Mouse (Mus musculus) liver, adult 2 months (tissue): ENCODE measurements around the gene Rsph6a. TPM values are rescaled to one million over a fixed set of nuclear protein-coding genes. Genes with fewer than 3 reads are reported as not detected.
A peak's percentile ranks its signal among the peaks of the same experiment; 100 is the strongest.

Source experiments
- DNase-seq: peaks from one replicate; pipeline ENCODE4 v3.0.0-alpha.2; 2011; ENCODE audit warnings: low read depth, low spot score; ENCODE audit errors: extremely low read depth
- H3K27ac ChIP-seq: fragments of 200-500 bp; replicated peaks from 2 replicates; pipeline ENCODE4 v1.5.1; 2012; ENCODE audit warnings: low read depth, mild to moderate bottlenecking, control low read depth, inconsistent platforms, low read length; ENCODE audit not compliant: insufficient read depth
- H3K27me3 ChIP-seq: fragments of 200-500 bp; 2 replicates; pipeline ENCODE4 v1.6.1; 2012; ENCODE audit warnings: mild to moderate bottlenecking, moderate library complexity, low read length, inconsistent platforms; ENCODE audit not compliant: control insufficient read depth, insufficient read depth
- H3K36me3 ChIP-seq: fragments of 200-500 bp; 2 replicates; pipeline ENCODE4 v1.6.1; 2012; ENCODE audit warnings: low read length, inconsistent platforms; ENCODE audit not compliant: control insufficient read depth, insufficient read depth
- H3K4me1 ChIP-seq: fragments of 200-500 bp; 2 replicates; pipeline ENCODE4 v1.6.1; 2011; ENCODE audit warnings: low read length; ENCODE audit not compliant: control insufficient read depth, insufficient read depth
- H3K4me3 ChIP-seq: fragments of 200-500 bp; 2 replicates; pipeline ENCODE4 v1.5.1; 2011; ENCODE audit warnings: low read depth, mild to moderate bottlenecking, control low read depth, low read length, moderate library complexity; ENCODE audit not compliant: insufficient read depth
- H3K79me2 ChIP-seq: fragments of 200-500 bp; 2 replicates; pipeline ENCODE4 v1.6.1; 2012; ENCODE audit warnings: inconsistent platforms, mild to moderate bottlenecking, low read length, moderate library complexity; ENCODE audit not compliant: control insufficient read depth, insufficient read depth
- H3K9ac ChIP-seq: fragments of 200-500 bp; 2 replicates; pipeline ENCODE4 v1.6.1; 2012; ENCODE audit warnings: low read depth, mild to moderate bottlenecking, control low read depth, inconsistent platforms, low read length
- CTCF ChIP-seq: fragments of 200-500 bp; IDR thresholded peaks from 2 replicates; pipeline ENCODE4 v1.5.1; 2011; ENCODE audit warnings: low read depth, low read length, control low read depth
- POLR2A ChIP-seq: fragments of 200-500 bp; IDR thresholded peaks from 2 replicates; pipeline ENCODE4 v1.6.1; 2011; ENCODE audit warnings: low read length, control low read depth; ENCODE audit not compliant: insufficient read depth; ENCODE audit errors: extremely low read depth
- WGBS: fragments of 180-500 bp; shearing (Covaris S2); methylation state at CpG from one replicate; pipeline ENCODE4 v1.1.7; 2018; 5-methylcytosine and 5-hydroxymethylcytosine counted together
- polyA plus RNA-seq: library from polyadenylated mRNA; depleted of rRNA; stranded (reverse); fragments of >200 nt; gene quantifications from 2 replicates; pipeline ENCODE4 v1.2.3, GENCODE M21; 2012
- total RNA-seq: library from RNA; depleted of rRNA; stranded (reverse); fragments of >200 nt; gene quantifications from 2 replicates; pipeline ENCODE4 v1.2.3, GENCODE M21; 2014

Gene Rsph6a
- total and polyA plus RNA-seq, 2 experiments = not detected

GRCm38 (mm10) chr7:19012025-19012621 is 42.4 kb upstream of the Rsph6a start:
- peaks cover 12% of the 10 kb centered on the region; the same call in 1 of the 2 replicates for H3K36me3 ChIP-seq
- H3K27me3 ChIP-seq = no peaks in the 10 kb centered on the region
- TF ChIP-seq CTCF (no peak), POLR2A (no peak)
- no peaks in the 10 kb centered on the region for H3K79me2 ChIP-seq
- peak overlapping the region; percentile 90 for H3K27ac ChIP-seq
- H3K4me1 ChIP-seq = peaks cover 61% of the 10 kb centered on the region
- DNase-seq = peak; percentile 68
- WGBS = 2% methylated on average over 29 of the region's 31 CpGs
- peak overlapping the region; percentile 79 for H3K9ac ChIP-seq
- H3K4me3 ChIP-seq = peak overlapping the region; percentile 43

DNA sequence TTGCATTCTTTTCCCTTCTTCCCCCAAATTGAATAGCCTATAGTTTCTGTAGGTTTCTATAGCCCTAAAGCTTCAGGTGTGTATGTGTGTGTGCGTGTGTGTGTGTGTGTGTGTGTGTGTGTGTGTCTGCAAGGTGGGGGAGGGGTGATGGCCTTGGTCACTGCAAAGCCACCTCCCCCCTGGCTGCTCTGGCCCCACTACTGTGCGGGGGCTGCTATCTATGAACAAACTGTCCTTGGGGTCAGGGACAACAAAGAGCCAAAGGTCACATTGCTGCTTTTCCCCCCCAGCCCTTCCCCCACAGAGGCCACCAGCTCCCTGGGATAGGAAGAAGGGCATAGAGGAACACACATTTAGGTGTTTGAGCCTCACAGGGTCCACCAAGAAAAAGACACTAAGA is 41.6 kb upstream of the Rsph6a start:
- H3K79me2 ChIP-seq = no peaks in the 10 kb centered on the region
- WGBS = 11% methylated on average over 2 of the region's 2 CpGs
- peaks cover 12% of the 10 kb centered on the region; the same call in 1 of the 2 replicates for H3K36me3 ChIP-seq
- peak overlapping the region; percentile 90 for H3K27ac ChIP-seq
- peak; percentile 74 for DNase-seq
- no peaks in the 10 kb centered on the region for H3K27me3 ChIP-seq
- no peak overlapping the region for H3K4me3 ChIP-seq
- no peak for TF ChIP-seq POLR2A
- TF ChIP-seq CTCF = no peak
- peak overlapping the region; percentile 29 for H3K9ac ChIP-seq
- H3K4me1 ChIP-seq = peaks cover 59% of the 10 kb centered on the region

DNA sequence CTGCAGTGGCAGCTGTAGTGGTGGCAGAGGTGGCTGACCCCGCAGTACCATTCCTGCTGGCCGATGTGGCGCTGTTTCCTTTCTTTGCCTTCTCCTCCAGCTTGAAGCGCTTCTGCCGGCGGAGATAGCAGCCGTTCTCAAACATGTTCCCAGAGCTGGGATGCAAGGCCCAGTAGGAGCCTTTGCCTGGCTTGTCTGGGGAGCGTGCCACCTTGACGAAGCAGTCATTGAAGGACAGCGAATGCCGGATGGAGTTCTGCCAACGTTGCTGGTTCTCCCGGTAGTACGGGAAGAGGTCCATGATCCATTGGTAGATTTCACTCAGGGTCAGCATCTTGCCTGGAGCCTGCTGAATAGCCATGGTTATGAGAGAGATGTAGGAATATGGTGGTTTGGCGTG is 40.0 kb upstream of the Rsph6a start:
- no peak for TF ChIP-seq POLR2A
- peak; percentile 33; the same call in 1 of the 2 replicates for TF ChIP-seq CTCF
- Histone ChIP-seq H3K27ac (peak overlapping the region; percentile 94), H3K27me3 (no peaks in the 10 kb centered on the region), H3K79me2 (no peaks in the 10 kb centered on the region), H3K36me3 (peaks cover 12% of the 10 kb centered on the region; the same call in 1 of the 2 replicates), H3K4me3 (no peak overlapping the region), H3K9ac (peak overlapping the region; percentile 32), H3K4me1 (peaks cover 56% of the 10 kb centered on the region)
- 33% methylated on average over 15 of the region's 15 CpGs for WGBS
- DNase-seq = peak; percentile 67

DNA sequence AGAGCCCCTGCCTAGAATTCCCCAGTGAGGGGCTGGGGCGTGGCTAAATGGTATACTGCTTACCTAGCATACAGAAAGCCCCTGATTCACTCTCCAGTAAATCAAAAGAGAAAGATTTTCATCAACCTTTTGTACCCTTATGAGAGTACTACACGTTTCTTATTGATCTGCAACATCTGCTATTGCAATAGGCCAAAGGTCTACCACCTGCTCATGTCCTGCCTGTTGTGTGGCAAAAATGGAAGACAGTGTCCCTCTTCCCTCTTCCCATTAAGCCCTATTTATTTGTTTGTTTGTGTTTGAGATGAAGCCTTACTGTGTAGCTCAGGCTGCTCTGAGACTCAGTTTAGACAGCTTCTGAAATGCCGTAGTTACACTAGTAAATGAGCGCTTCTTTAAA is 38.4 kb upstream of the Rsph6a start:
- Histone ChIP-seq H3K36me3 (peaks cover 12% of the 10 kb centered on the region; the same call in 1 of the 2 replicates), H3K79me2 (no peaks in the 10 kb centered on the region), H3K27me3 (no peaks in the 10 kb centered on the region), H3K9ac (peak overlapping the region; percentile 28; the same call in 1 of the 2 replicates), H3K27ac (peak overlapping the region; percentile 94), H3K4me1 (peaks cover 50% of the 10 kb centered on the region), H3K4me3 (no peak overlapping the region)
- TF ChIP-seq CTCF (no peak), POLR2A (no peak)
- 26% methylated on average over 4 of the region's 4 CpGs for WGBS
- peak; percentile 97 for DNase-seq

GRCm38 (mm10) chr7:19017909-19018308 is 36.6 kb upstream of the Rsph6a start:
- TF ChIP-seq POLR2A (no peak), CTCF (no peak)
- 16% methylated on average over 7 of the region's 7 CpGs for WGBS
- peaks cover 45% of the 10 kb centered on the region for H3K4me1 ChIP-seq
- peak overlapping the region; percentile 32; the same call in 1 of the 2 replicates for H3K9ac ChIP-seq
- H3K27me3 ChIP-seq = no peaks in the 10 kb centered on the region
- peaks cover 12% of the 10 kb centered on the region; the same call in 1 of the 2 replicates for H3K36me3 ChIP-seq
- H3K4me3 ChIP-seq = no peak overlapping the region
- peaks cover 14% of the 10 kb centered on the region; the same call in 1 of the 2 replicates for H3K79me2 ChIP-seq
- DNase-seq = peak; percentile 59
- H3K27ac ChIP-seq = peak overlapping the region; percentile 97

DNA sequence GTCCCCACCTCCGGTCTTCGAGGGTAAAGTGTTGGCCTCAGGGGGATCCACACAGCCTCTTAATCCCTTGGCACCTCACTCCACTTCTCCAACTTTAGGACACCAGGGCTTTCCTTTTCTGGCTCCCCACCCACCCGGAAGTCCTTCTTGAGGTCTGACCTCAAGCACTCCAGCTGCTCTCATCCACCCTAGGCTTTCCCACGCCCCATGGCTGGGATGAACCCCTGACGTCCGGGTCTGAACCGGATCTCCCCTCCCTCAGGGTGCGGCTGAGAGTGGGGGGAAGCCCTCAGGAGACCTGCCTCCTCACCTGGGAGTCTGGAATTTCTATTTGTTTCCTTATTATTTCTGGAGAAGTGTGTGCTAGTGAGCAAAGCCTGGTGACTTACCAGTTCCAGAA is 33.4 kb upstream of the Rsph6a start:
- no peaks in the 10 kb centered on the region for H3K36me3 ChIP-seq
- TF ChIP-seq CTCF (no peak), POLR2A (no peak)
- 7% methylated on average over 8 of the region's 8 CpGs for WGBS
- peak overlapping the region; percentile 93 for H3K27ac ChIP-seq
- H3K27me3 ChIP-seq = no peaks in the 10 kb centered on the region
- peaks cover 22% of the 10 kb centered on the region for H3K4me1 ChIP-seq
- no peak for DNase-seq
- peaks cover 23% of the 10 kb centered on the region; the same call in 1 of the 2 replicates for H3K79me2 ChIP-seq
- H3K9ac ChIP-seq = peak overlapping the region; percentile 67
- peak overlapping the region; percentile 46 for H3K4me3 ChIP-seq
